Mouse (Mus musculus): ENCODE measurements around the gene Cox7a2. TPM values are rescaled to one million over a fixed set of nuclear protein-coding genes. Genes with fewer than 3 reads are reported as not detected.

Cox7a2 gene
- polyA plus RNA-seq, 1 experiment from 2014 or later: 583 TPM

Other genes starting within 250 kb of the Cox7a2 start
- gene Col12a1, start 41.0 kb downstream of the Cox7a2 start, polyA plus RNA-seq (2015; fragmentation: Nextera tagmentation; extraction: Ambion mirVana): 180 and 191 TPM in 2 replicates
- gene Tmem30a, start 33.6 kb upstream of the Cox7a2 start, polyA plus RNA-seq (2015; fragmentation: Nextera tagmentation; extraction: Ambion mirVana): 64.6 and 68.2 TPM in 2 replicates